Mouse (Mus musculus): ENCODE data around the gene Glt28d2. TPM values are rescaled to one million over a fixed set of nuclear protein-coding genes. Genes with fewer than 3 reads are reported as not detected.

The Glt28d2 gene
- polyA plus RNA-seq, 1 experiment from 2014 or later = 4.5 TPM

GRCm38 (mm10) chr3:85827815-85828214 lies 59.5 kb downstream of the Glt28d2 start:
- 0 out of 2 replicates have a peak, but pooled peaks cover 4% of the 10 kb centered on the region for H3K4me1 ChIP-seq (replicated peaks; ENCODE audit: insufficient read depth, low read length)
- H3K27ac ChIP-seq = peak overlapping the region; percentile 62
- no peak overlapping the region for H3K4me2 ChIP-seq (ENCODE audit: low read length)
- no peak for TF ChIP-seq CTCF (IDR thresholded peaks at IDR 0.05; ENCODE audit: low read depth)
- H3K9ac ChIP-seq (ENCODE audit: low read depth, low read length) = no peak overlapping the region
- DNase-seq (ENCODE audit: low spot score) = peak; percentile 83
- H3K27me3 ChIP-seq (ENCODE audit: insufficient read depth, low read length) = no peaks in the 10 kb centered on the region
- no peak overlapping the region for H3K4me3 ChIP-seq (replicated peaks; ENCODE audit: low read depth, low read length)
- WGBS = 29% methylated on average over 6 of the region's 6 CpGs
- no peaks in the 10 kb centered on the region for H3K36me3 ChIP-seq (ENCODE audit: insufficient read depth, low read length)
- ATAC-seq (replicated peaks; ENCODE audit: low FRiP score, low read depth) = peak; percentile 72
- no peaks in the 10 kb centered on the region for H3K9me3 ChIP-seq (replicated peaks; ENCODE audit: low read length)

DNA sequence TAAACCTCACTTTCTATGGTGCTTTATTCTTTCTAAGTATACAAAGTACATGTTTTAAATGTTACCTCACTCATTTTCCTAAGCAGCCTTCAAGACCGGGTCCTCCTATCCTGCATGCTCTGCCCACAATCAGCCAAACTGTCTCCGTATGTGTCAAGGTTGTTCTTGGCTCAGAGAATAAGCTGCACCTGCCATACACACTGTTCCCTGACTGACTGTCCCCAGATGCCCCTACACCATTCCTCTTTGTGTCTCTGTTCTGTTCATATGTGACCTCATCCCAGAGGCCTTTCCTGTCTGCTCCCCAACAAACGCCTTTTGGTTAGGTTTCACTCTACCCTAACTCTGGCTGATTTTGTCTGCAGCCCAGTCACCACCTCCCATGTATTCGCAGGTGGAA lies 60.0 kb downstream of the Glt28d2 start:
- H3K4me1 ChIP-seq (replicated peaks; ENCODE audit: insufficient read depth, low read length) = 0 out of 2 replicates have a peak, but pooled peaks cover 4% of the 10 kb centered on the region
- no peak overlapping the region for H3K4me2 ChIP-seq (ENCODE audit: low read length)
- no peaks in the 10 kb centered on the region for H3K9me3 ChIP-seq (replicated peaks; ENCODE audit: low read length)
- ATAC-seq (replicated peaks; ENCODE audit: low FRiP score, low read depth) (no peak), DNase-seq (ENCODE audit: low spot score) (no peak)
- no peak for TF ChIP-seq CTCF (IDR thresholded peaks at IDR 0.05; ENCODE audit: low read depth)
- 43% methylated on average over 4 of the region's 4 CpGs for WGBS
- H3K9ac ChIP-seq (ENCODE audit: low read depth, low read length) = no peak overlapping the region
- no peaks in the 10 kb centered on the region for H3K27me3 ChIP-seq (ENCODE audit: insufficient read depth, low read length)
- H3K27ac ChIP-seq = peak overlapping the region; percentile 47
- no peaks in the 10 kb centered on the region for H3K36me3 ChIP-seq (ENCODE audit: insufficient read depth, low read length)
- H3K4me3 ChIP-seq (replicated peaks; ENCODE audit: low read depth, low read length) = no peak overlapping the region

- Histone ChIP-seq H3K4me3 (replicated peaks; ENCODE audit: low read depth, low read length) (no peak overlapping the region), H3K27me3 (ENCODE audit: insufficient read depth, low read length) (no peaks in the 10 kb centered on the region), H3K9me3 (replicated peaks; ENCODE audit: low read length) (no peaks in the 10 kb centered on the region), H3K36me3 (ENCODE audit: insufficient read depth, low read length) (no peaks in the 10 kb centered on the region), H3K27ac (no peak overlapping the region), H3K4me2 (ENCODE audit: low read length) (no peak overlapping the region), H3K4me1 (replicated peaks; ENCODE audit: insufficient read depth, low read length) (peaks cover 4% of the 10 kb centered on the region; the same call in 1 of the 2 replicates), H3K9ac (ENCODE audit: low read depth, low read length) (no peak overlapping the region)
- TF ChIP-seq CTCF (IDR thresholded peaks at IDR 0.05; ENCODE audit: low read depth) = no peak
- DNase-seq (ENCODE audit: low spot score) = peak; percentile 32
- 59% methylated on average over 15 of the region's 15 CpGs for WGBS
- ATAC-seq (replicated peaks; ENCODE audit: low FRiP score, low read depth) = no peak
Observed at GRCm38 (mm10) chr3:85820839-85821548, 66.3 kb downstream of the Glt28d2 start.

Other genes with a start within 250 kb of the Glt28d2 start
- gene Fam160a1, start 70.2 kb downstream of the Glt28d2 start, polyA plus RNA-seq (2015; fragmentation: Nextera tagmentation; extraction: Ambion mirVana) = 5.5 and 6.8 TPM in 2 replicates
- gene Gm37240, start within 50 bp of the Glt28d2 start, polyA plus RNA-seq (2015; fragmentation: Nextera tagmentation; extraction: Ambion mirVana) = 10.8 and 12.0 TPM in 2 replicates
- 24.2 and 29.0 TPM in 2 replicates for gene Sh3d19, start 83.6 kb upstream of the Glt28d2 start, polyA plus RNA-seq (2015; fragmentation: Nextera tagmentation; extraction: Ambion mirVana)
- not detected in 2 replicates for gene Prss48, start 115.0 kb upstream of the Glt28d2 start, polyA plus RNA-seq (2015; fragmentation: Nextera tagmentation; extraction: Ambion mirVana)

Data from kidney, postnatal 0 days (tissue).